Mouse (Mus musculus) kidney, embryonic 16.5 days (tissue): ENCODE measurements at regions not wholly inside any gene's neighbourhood (a gene's known extent, or its start where the extent isn't known, plus 50 kb on each side); places are given as distances from the start of the nearest gene placed in this dataset.
A peak's percentile ranks its signal among the peaks of the same experiment; 100 is the strongest.

Source experiments
- ATAC-seq: fragments of 200-750 bp; cut with Nextera tagmentation; 2 replicates; pipeline ENCODE4 v1.8.0; 2017; ENCODE audit warnings: moderate TSS enrichment; ENCODE audit not compliant: low FRiP score, low TSS enrichment
- H3K27ac ChIP-seq: fragments of 300-500 bp; sonication (generic); 2 replicates; pipeline ENCODE4 v1.5.1; 2014; ENCODE audit warnings: low read length
- H3K27me3 ChIP-seq: fragments of 300-500 bp; sonication (generic); 2 replicates; pipeline ENCODE4 v1.6.1; 2014; ENCODE audit warnings: low read length, control low read depth, mixed read lengths; ENCODE audit not compliant: insufficient read depth
- H3K36me3 ChIP-seq: fragments of 300-500 bp; sonication (generic); 2 replicates; pipeline ENCODE4 v1.6.1; 2014; ENCODE audit warnings: low read length, control low read depth, mixed read lengths; ENCODE audit not compliant: insufficient read depth
- H3K4me1 ChIP-seq: fragments of 300-500 bp; sonication (generic); 2 replicates; pipeline ENCODE4 v1.6.1; 2014; ENCODE audit warnings: low read length, control low read depth, mixed read lengths; ENCODE audit not compliant: insufficient read depth
- H3K4me2 ChIP-seq: fragments of 300-500 bp; sonication (generic); replicated peaks from 2 replicates; pipeline ENCODE4 v1.6.1; 2014; ENCODE audit warnings: low read depth, low read length
- H3K4me3 ChIP-seq: fragments of 300-500 bp; sonication (generic); 2 replicates; pipeline ENCODE4 v1.5.1; 2014; ENCODE audit warnings: mild to moderate bottlenecking, low read length
- H3K9ac ChIP-seq: fragments of 300-500 bp; sonication (generic); replicated peaks from 2 replicates; pipeline ENCODE4 v1.6.1; 2014; ENCODE audit warnings: low read length
- H3K9me3 ChIP-seq: fragments of 300-500 bp; sonication (generic); 2 replicates; pipeline ENCODE4 v1.6.1; 2016; ENCODE audit warnings: low read length, control low read depth
- WGBS: fragments of 180-500 bp; shearing (Covaris S2); extraction: QIAGEN DNeasy Blood & Tissue Kit; methylation state at CpG from one replicate; pipeline ENCODE4 v1.1.7; 2014; 5-methylcytosine and 5-hydroxymethylcytosine counted together

- WGBS = 79% methylated on average over 3 of the region's 3 CpGs
Observed at GRCm38 (mm10) chr2:59406976-59407375, 77.5 kb upstream of the Dapl1 start.

GRCm38 (mm10) chr2:59407512-59407988, 76.9 kb upstream of the Dapl1 start:
- no peak overlapping the region for H3K27ac ChIP-seq
- H3K4me1 ChIP-seq = 0 out of 2 replicates have a peak, but pooled peaks cover 1% of the 10 kb centered on the region
- WGBS = 76% methylated on average over 13 of the region's 13 CpGs
- no peaks in the 10 kb centered on the region for H3K27me3 ChIP-seq
- H3K4me2 ChIP-seq = no peak overlapping the region
- H3K9me3 ChIP-seq = peaks cover 5% of the 10 kb centered on the region; the same call in 1 of the 2 replicates
- no peaks in the 10 kb centered on the region for H3K36me3 ChIP-seq
- H3K9ac ChIP-seq = no peak overlapping the region
- H3K4me3 ChIP-seq = no peak overlapping the region
- no peak for ATAC-seq

More at GRCm38 (mm10) chr2:59406976-59407375, 77.5 kb upstream of the Dapl1 start:
- Histone ChIP-seq H3K27ac (no peak overlapping the region), H3K27me3 (no peaks in the 10 kb centered on the region), H3K36me3 (no peaks in the 10 kb centered on the region), H3K4me1 (peaks cover 5% of the 10 kb centered on the region; the same call in 1 of the 2 replicates), H3K4me2 (no peak overlapping the region), H3K9ac (no peak overlapping the region), H3K4me3 (no peak overlapping the region), H3K9me3 (peaks cover 4% of the 10 kb centered on the region; the same call in 1 of the 2 replicates)
- ATAC-seq = no peak

GRCm38 (mm10) chr2:59408040-59408587, 76.3 kb upstream of the Dapl1 start:
- H3K4me1 ChIP-seq = no peaks in the 10 kb centered on the region
- H3K4me2 ChIP-seq = no peak overlapping the region
- ATAC-seq = no peak
- H3K9me3 ChIP-seq = peaks cover 9% of the 10 kb centered on the region
- H3K27ac ChIP-seq = no peak overlapping the region
- H3K9ac ChIP-seq = no peak overlapping the region
- H3K4me3 ChIP-seq = no peak overlapping the region
- WGBS = 82% methylated on average over 10 of the region's 10 CpGs
- H3K27me3 ChIP-seq = no peaks in the 10 kb centered on the region
- H3K36me3 ChIP-seq = no peaks in the 10 kb centered on the region

- H3K4me3 ChIP-seq = no peak overlapping the region
- H3K27ac ChIP-seq = no peak overlapping the region
- H3K9ac ChIP-seq = no peak overlapping the region
- 94% methylated on average over 9 of the region's 9 CpGs for WGBS
- no peaks in the 10 kb centered on the region for H3K27me3 ChIP-seq
- H3K36me3 ChIP-seq = no peaks in the 10 kb centered on the region
- H3K9me3 ChIP-seq = peaks cover 6% of the 10 kb centered on the region
- peaks cover 5% of the 10 kb centered on the region; the same call in 1 of the 2 replicates for H3K4me1 ChIP-seq
- no peak for ATAC-seq
- no peak overlapping the region for H3K4me2 ChIP-seq
Observed at GRCm38 (mm10) chr2:59414612-59415011, 69.8 kb upstream of the Dapl1 start.

DNA sequence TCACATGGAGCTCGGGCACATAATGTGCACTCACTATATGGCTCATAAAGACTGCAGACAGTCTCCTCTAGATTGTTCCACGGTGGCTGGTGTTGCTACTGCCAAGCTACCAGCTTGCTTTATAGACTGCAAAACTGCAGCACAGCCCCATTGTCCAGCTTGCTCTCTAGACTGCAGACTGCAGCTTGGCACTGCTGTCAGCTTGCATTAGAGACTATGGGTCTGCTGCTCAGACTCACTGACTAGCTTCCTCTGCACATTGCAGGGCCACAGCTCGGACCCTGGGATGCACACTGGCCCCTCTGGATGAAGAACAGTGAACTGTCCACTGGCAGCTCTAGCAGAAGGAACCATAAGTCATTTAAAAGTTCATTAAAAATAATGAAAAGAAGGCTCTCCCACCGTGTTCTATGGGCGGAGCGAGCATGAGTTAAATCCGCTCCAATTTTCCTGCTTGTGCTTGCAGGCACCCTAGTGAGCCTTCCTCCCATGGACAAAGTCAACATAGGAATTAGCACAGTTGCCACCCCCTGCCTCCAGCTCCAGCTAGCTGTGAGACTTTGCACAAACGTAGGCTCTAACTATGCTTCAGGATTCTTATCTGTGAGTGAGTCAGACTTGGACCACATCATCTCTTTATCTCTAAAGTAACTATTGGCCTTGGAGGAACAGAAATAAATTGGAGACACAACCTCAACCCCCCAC, 67.8 kb upstream of the Dapl1 start:
- peaks cover 5% of the 10 kb centered on the region; the same call in 1 of the 2 replicates for H3K9me3 ChIP-seq
- H3K27me3 ChIP-seq = no peaks in the 10 kb centered on the region
- 65% methylated on average over 8 of the region's 8 CpGs for WGBS
- no peaks in the 10 kb centered on the region for H3K36me3 ChIP-seq
- peaks cover 5% of the 10 kb centered on the region; the same call in 1 of the 2 replicates for H3K4me1 ChIP-seq
- H3K27ac ChIP-seq = no peak overlapping the region
- ATAC-seq = no peak
- H3K4me2 ChIP-seq = no peak overlapping the region
- no peak overlapping the region for H3K9ac ChIP-seq
- H3K4me3 ChIP-seq = no peak overlapping the region

GRCm38 (mm10) chr2:59417384-59417955, 67.0 kb upstream of the Dapl1 start:
- Histone ChIP-seq H3K36me3 (no peaks in the 10 kb centered on the region), H3K4me2 (no peak overlapping the region), H3K27ac (no peak overlapping the region), H3K27me3 (no peaks in the 10 kb centered on the region), H3K4me3 (no peak overlapping the region), H3K9me3 (peaks cover 5% of the 10 kb centered on the region; the same call in 1 of the 2 replicates), H3K4me1 (peaks cover 5% of the 10 kb centered on the region; the same call in 1 of the 2 replicates), H3K9ac (no peak overlapping the region)
- ATAC-seq = no peak
- 57% methylated on average over 11 of the region's 11 CpGs for WGBS

- 69% methylated on average over 5 of the region's 5 CpGs for WGBS
- no peak overlapping the region for H3K9ac ChIP-seq
- no peaks in the 10 kb centered on the region for H3K36me3 ChIP-seq
- ATAC-seq = no peak
- H3K27ac ChIP-seq = no peak overlapping the region
- H3K4me1 ChIP-seq = peaks cover 9% of the 10 kb centered on the region; the same call in 1 of the 2 replicates
- no peak overlapping the region for H3K4me3 ChIP-seq
- no peaks in the 10 kb centered on the region for H3K27me3 ChIP-seq
- no peaks in the 10 kb centered on the region for H3K9me3 ChIP-seq
- no peak overlapping the region for H3K4me2 ChIP-seq
Observed at GRCm38 (mm10) chr2:59420496-59420895, 64.0 kb upstream of the Dapl1 start.

DNA sequence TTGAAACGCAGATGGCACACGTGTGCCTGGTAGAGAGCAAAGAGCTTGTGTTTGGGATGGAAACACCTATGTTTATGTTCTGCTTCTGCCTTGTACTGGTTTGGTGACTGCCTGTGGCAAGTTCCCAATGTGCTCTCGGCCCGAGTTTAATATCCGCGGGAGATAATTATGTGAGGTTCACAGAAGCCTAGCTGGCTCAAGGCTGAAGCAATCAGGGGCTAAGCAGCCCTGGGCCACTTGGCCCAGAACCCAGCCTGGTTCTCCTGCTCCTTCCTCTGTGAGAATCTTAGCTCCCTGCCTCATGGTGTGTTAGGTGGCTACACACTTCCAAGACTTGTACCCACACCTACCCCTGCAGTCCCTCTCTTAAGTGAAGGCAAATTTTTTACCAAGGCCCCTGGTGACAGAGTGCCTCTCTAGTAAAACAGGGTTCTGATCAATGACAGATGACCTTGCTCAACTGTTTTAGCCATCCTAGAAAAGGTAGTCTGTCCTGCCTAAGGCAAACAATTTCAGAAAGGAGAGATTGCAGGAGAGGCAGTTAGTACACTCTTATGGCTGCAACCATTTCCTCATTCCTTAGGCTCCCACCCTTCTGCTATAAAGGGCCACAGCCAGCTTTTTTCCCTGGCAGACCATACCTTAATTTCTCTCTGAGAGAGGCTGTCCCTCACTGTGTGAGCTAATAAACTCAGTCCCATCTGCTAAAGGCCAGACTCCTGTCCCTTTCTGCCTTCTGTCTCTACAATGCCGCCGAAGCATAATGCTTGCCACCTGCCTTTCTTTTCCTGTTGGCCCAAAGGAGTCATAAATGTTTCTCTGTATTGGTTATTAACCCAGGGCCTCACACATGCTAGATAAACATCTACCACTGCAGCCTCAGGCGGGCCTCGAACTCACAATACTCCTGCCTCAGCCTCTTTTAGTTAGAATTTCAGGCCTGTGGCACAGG, 61.9 kb upstream of the Dapl1 start:
- no peaks in the 10 kb centered on the region for H3K9me3 ChIP-seq
- no peak overlapping the region for H3K9ac ChIP-seq
- H3K27ac ChIP-seq = peak overlapping the region; percentile 41
- no peaks in the 10 kb centered on the region for H3K27me3 ChIP-seq
- H3K4me3 ChIP-seq = no peak overlapping the region
- H3K36me3 ChIP-seq = no peaks in the 10 kb centered on the region
- H3K4me2 ChIP-seq = no peak overlapping the region
- no peak for ATAC-seq
- peaks cover 6% of the 10 kb centered on the region; the same call in 1 of the 2 replicates for H3K4me1 ChIP-seq
- 73% methylated on average over 10 of the region's 10 CpGs for WGBS

DNA sequence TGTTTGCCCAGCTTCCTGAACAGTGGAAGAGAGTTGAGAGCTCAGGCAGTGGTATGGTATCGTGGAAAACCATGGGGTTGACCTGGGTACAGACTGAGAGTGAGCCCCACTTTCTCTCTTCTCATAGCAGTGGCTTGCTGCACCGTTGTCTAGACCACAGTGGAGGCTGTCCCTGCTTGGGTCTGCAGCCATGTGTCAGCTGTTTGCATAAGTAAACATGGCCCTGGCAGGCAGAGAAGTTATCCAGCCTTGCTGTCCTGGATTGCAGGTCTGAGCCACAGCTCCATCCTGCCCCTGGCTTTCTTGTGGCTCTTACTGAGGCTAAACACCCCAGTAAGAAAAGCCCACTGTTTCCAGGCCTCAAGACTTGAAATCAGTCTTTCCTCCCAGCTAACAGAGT, 60.2 kb upstream of the Dapl1 start:
- 75% methylated on average over 2 of the region's 2 CpGs for WGBS
- no peaks in the 10 kb centered on the region for H3K27me3 ChIP-seq
- no peak overlapping the region for H3K4me3 ChIP-seq
- no peak overlapping the region for H3K4me2 ChIP-seq
- H3K4me1 ChIP-seq = peaks cover 4% of the 10 kb centered on the region; the same call in 1 of the 2 replicates
- no peaks in the 10 kb centered on the region for H3K9me3 ChIP-seq
- H3K36me3 ChIP-seq = no peaks in the 10 kb centered on the region
- H3K9ac ChIP-seq = no peak overlapping the region
- ATAC-seq = no peak
- H3K27ac ChIP-seq = no peak overlapping the region
